Mouse (Mus musculus) bone marrow macrophage, adult 2 months (primary cell): ENCODE measurements at regions not wholly inside any gene's neighbourhood (a gene's known extent, or its start where the extent isn't known, plus 50 kb on each side); places are given as distances from the start of the nearest gene placed in this dataset.

Experiments
- H3K27ac ChIP-seq: 2 replicates; pipeline ENCODE4 v1.5.1; 2012; ENCODE audit warnings: low read depth, low read length; ENCODE audit not compliant: insufficient read depth
- H3K4me1 ChIP-seq: 2 replicates; pipeline ENCODE4 v1.6.1; 2012; ENCODE audit warnings: low read length; ENCODE audit not compliant: control insufficient read depth, insufficient read depth
- H3K4me3 ChIP-seq: 2 replicates; pipeline ENCODE4 v1.5.1; 2012; ENCODE audit warnings: mild to moderate bottlenecking, low read length, moderate library complexity; ENCODE audit not compliant: insufficient read depth
- CTCF ChIP-seq: IDR thresholded peaks from 2 replicates; pipeline ENCODE4 v1.5.1; 2012; ENCODE audit warnings: low read depth, mild to moderate bottlenecking, low read length, moderate library complexity
- POLR2A ChIP-seq: IDR thresholded peaks from 2 replicates; pipeline ENCODE4 v1.6.1; 2012; ENCODE audit warnings: mild to moderate bottlenecking, low read depth, low read length, borderline replicate concordance

GRCm38 (mm10) chr8:103993897-103994296, 107.5 kb upstream of the Cdh5 start:
- H3K4me3 ChIP-seq: no peak overlapping the region
- TF ChIP-seq POLR2A (no peak), CTCF (no peak)
- H3K27ac ChIP-seq: no peak overlapping the region
- H3K4me1 ChIP-seq: no peaks in the 10 kb centered on the region

- Histone ChIP-seq H3K27ac (no peak overlapping the region), H3K4me1 (no peaks in the 10 kb centered on the region)
- no peak for TF ChIP-seq POLR2A
- no peak for TF ChIP-seq CTCF
These were observed 103.3 kb upstream of the Cdh5 start for GRCm38 (mm10) chr8:103998143-103998542.

GRCm38 (mm10) chr8:104007209-104007608, 94.2 kb upstream of the Cdh5 start:
- Histone ChIP-seq H3K27ac (no peak overlapping the region), H3K4me3 (no peak overlapping the region)
- TF ChIP-seq CTCF (no peak), POLR2A (no peak)

More at GRCm38 (mm10) chr8:103998143-103998542, 103.3 kb upstream of the Cdh5 start:
- no peak overlapping the region for H3K4me3 ChIP-seq

GRCm38 (mm10) chr8:104008756-104009155, 92.7 kb upstream of the Cdh5 start:
- Histone ChIP-seq H3K27ac (no peak overlapping the region), H3K4me1 (no peaks in the 10 kb centered on the region), H3K4me3 (no peak overlapping the region)
- TF ChIP-seq POLR2A: no peak
- no peak for TF ChIP-seq CTCF

More at GRCm38 (mm10) chr8:104007209-104007608, 94.2 kb upstream of the Cdh5 start:
- H3K4me1 ChIP-seq: no peaks in the 10 kb centered on the region

- Histone ChIP-seq H3K27ac (no peak overlapping the region), H3K4me1 (no peaks in the 10 kb centered on the region), H3K4me3 (no peak overlapping the region)
- no peak for TF ChIP-seq POLR2A
- no peak for TF ChIP-seq CTCF
These were observed 92.1 kb upstream of the Cdh5 start for GRCm38 (mm10) chr8:104009306-104009705.

- Histone ChIP-seq H3K4me3 (no peak overlapping the region), H3K27ac (no peak overlapping the region), H3K4me1 (no peaks in the 10 kb centered on the region)
- TF ChIP-seq CTCF (no peak), POLR2A (no peak)
These were observed 79.2 kb upstream of the Cdh5 start for GRCm38 (mm10) chr8:104022231-104022630.

GRCm38 (mm10) chr8:104022691-104023509, 78.5 kb upstream of the Cdh5 start:
- Histone ChIP-seq H3K27ac (no peak overlapping the region), H3K4me3 (no peak overlapping the region), H3K4me1 (no peaks in the 10 kb centered on the region)
- TF ChIP-seq POLR2A: no peak
- TF ChIP-seq CTCF: no peak

- Histone ChIP-seq H3K4me1 (no peaks in the 10 kb centered on the region), H3K27ac (no peak overlapping the region), H3K4me3 (no peak overlapping the region)
- TF ChIP-seq POLR2A (no peak), CTCF (no peak)
These were observed 74.1 kb upstream of the Cdh5 start for GRCm38 (mm10) chr8:104027161-104027821.

GRCm38 (mm10) chr8:104028626-104029025, 72.8 kb upstream of the Cdh5 start:
- Histone ChIP-seq H3K4me1 (no peaks in the 10 kb centered on the region), H3K27ac (no peak overlapping the region), H3K4me3 (no peak overlapping the region)
- TF ChIP-seq CTCF (peak; percentile 60), POLR2A (no peak)

- H3K27ac ChIP-seq: no peak overlapping the region
- H3K4me1 ChIP-seq: no peaks in the 10 kb centered on the region
These were observed 69.2 kb upstream of the Cdh5 start for GRCm38 (mm10) chr8:104032179-104032578.

More at GRCm38 (mm10) chr8:104032179-104032578, 69.2 kb upstream of the Cdh5 start:
- H3K4me3 ChIP-seq: no peak overlapping the region
- no peak for TF ChIP-seq POLR2A
- no peak for TF ChIP-seq CTCF
